Mouse (Mus musculus) kidney, adult 9 months (tissue): ENCODE data around the gene Bms1.

ENCODE experiments used
- DNase-seq: peaks from one replicate; pipeline ENCODE4 v3.0.0; 2022

Gene Bms1

GRCm38 (mm10) chr6:118419050-118419920 is at the start of gene Bms1:
Gene Bms1 (minus strand): TSS chr6:118419474.
- peak; percentile 96 for DNase-seq

DNA sequence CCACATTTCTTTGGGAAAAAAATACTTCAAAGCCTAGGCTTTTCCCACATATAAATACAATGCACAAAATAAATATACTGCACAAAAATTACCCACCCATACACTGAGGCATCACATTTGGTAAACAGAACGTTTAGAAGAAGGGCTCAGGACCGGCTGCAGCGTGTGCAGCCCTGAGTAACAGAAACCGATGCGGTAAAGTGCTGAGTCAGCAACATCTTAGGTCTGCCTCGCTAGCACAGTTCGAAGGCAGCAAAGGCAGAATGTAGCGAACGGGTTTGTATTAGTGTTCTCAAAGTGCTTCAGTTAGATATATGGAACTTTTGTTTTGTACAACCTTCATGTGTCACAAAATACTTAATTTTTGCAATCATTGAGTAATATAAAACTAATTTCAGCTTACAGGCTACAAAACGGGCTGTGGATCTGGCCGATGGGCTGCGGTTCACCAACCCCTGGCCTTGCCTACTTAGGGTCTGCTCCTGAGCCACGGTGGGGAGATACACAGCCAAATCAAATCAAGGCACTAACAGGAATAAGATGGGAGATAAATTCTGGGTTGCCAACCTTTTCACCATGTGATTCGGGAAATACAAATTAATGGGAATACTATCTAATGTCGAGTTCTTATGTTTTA is 42.9 kb upstream of the Bms1 start:
- DNase-seq, result no peak

GRCm38 (mm10) chr6:118457726-118458125 is 38.5 kb upstream of the Bms1 start:
- DNase-seq, result no peak

- DNase-seq, result peak; percentile 87
Measured at GRCm38 (mm10) chr6:118455042-118455631, 35.9 kb upstream of the Bms1 start, which contains the start of gene Zfp248. Gene Zfp248 (minus strand): TSS chr6:118455528.

GRCm38 (mm10) chr6:118454452-118454851 is 35.2 kb upstream of the Bms1 start:
- no peak for DNase-seq

GRCm38 (mm10) chr6:118431502-118431901 is 12.2 kb upstream of the Bms1 start:
- no peak for DNase-seq

DNA sequence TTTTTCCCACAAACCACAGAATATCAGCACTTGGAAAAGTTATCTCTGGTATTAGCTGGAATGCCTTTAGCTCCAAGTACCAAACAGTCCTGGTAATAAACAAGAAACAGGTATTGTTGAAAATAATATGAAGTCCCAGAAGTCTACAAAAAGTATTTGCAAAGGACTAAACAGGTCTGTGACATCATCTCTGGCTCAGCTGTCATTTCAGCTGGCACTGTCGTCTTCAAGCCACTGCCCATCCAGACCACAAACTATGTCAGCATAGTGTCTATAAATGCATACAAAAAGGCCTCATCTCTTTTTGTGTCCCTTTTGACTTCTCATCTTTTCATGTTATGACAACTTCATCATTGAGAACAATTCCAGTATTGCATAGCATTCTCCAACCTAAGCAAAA is 7.4 kb upstream of the Bms1 start:
- no peak for DNase-seq

- no peak for DNase-seq
Measured at GRCm38 (mm10) chr6:118410428-118410827, 8.8 kb downstream of the Bms1 start.

GRCm38 (mm10) chr6:118408510-118408909 is 10.8 kb downstream of the Bms1 start:
- no peak for DNase-seq

- no peak for DNase-seq
Measured at GRCm38 (mm10) chr6:118406421-118406820, 12.9 kb downstream of the Bms1 start.

DNA sequence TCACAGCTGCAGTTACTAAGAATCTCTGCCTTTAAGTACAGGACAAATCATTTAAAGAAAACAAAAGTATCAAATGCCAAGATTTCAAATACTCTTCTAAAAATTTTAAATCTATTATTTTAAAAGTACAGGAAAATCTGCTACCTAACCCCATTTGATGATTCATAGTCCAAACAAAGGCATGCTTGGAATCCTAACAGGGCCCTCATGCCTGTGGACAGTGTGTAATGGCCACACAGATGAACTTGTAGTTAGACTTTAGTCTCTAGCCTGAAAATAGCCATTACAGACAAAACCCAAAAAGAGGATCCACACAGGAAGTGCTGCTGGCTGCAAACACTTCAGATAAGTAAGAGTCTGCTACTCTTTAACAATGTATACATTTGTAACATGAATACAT is 28.5 kb downstream of the Bms1 start:
- DNase-seq, result no peak

- DNase-seq, result no peak
Measured at GRCm38 (mm10) chr6:118385962-118386361, 33.3 kb downstream of the Bms1 start.

- no peak for DNase-seq
Measured at GRCm38 (mm10) chr6:118381234-118381633, 38.0 kb downstream of the Bms1 start.

DNA sequence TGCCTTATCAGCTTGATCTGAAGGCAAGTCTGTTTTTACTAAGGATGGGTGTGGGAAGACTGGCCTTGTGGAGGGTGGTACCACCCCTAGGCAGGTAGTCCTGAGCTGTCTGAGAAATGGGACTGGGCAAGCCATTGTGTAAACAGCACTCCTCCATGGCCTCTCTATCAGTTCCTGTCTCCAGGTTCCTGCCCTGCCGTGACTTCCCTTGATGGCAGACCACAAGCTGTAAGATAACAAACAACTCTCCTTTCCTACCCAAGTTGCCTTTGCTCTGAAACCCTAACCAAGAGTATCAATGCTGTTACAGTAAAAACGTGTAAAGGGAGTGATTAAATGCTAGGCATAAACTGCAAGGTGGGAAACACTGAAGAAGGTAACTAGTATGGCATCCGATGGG is 38.6 kb downstream of the Bms1 start:
- no peak for DNase-seq

DNA sequence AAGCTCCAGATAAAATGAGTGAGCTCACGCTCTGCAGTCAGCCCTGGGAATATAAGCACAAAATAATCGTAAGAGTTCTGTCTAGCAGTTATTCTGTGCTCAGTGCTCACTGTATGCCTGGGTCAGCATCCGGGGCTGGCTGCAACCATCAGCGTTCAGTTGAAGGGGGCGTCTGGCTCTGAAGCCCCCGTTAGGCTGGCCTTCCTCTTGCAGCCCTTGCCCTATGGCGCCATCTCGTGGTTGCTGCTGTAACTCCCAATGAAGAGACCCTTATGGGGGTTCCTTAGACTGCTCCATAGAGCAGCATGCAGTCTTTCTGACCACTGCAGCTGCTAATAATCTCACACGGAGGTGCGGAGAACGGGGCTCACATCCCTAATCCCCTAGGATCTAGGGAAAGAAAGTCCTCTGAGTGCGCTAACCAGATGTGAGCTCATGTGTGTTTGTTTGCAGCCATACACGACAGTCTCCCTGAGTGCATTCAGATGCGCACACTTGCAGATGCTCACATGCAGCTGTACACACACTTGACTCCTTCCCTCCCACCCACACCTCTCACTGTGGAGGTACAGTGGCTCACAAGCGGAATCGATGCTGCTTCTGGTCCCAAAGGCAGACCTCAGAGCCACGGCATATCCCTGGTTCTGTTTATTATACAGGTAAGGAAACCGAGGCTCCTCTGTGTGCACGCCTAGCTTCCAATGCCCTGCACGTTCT is 39.7 kb downstream of the Bms1 start:
- peak; percentile 36 for DNase-seq

DNA sequence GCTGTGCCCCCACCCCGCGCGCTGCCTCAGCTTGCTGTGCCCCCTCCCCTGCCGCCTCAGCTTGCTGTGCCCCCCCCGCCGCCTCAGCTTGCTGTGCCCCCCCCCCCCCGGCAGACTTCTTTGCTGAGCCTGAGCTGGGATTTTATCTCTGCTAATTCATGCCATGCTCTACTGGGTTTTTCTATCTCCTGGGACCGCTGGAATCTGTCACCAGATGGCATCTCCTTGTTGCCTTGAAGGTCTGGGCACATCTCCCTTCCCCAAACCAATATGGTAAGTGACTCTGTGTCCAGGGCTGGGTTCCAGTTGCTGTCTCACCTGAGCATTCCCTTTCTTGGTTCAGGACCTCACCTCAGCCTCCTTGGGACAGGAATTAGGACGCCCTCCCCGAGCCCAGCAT is 41.7 kb downstream of the Bms1 start:
- DNase-seq, result no peak

DNA sequence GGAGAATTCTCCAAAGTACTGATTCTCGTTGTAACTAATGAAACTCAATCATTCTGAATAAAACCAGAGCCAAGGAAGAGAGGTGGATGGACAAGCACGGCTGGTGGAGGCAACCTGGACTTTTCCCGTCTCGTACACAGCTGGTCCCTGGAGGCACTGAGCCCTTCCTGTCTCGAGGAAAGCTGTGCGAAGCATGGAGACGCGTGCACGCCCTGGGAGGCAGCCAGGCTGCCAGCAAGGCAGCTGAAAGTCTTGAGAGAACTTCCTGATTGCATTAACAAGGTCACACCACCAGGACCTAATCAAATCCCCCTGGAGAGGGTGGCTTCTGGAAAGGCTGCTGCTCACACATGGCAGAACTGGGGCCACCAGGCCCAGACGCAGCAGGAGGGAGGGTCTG is 43.3 kb downstream of the Bms1 start:
- DNase-seq, result no peak

- DNase-seq, result no peak
Measured at GRCm38 (mm10) chr6:118375457-118375856, 43.8 kb downstream of the Bms1 start.

DNA sequence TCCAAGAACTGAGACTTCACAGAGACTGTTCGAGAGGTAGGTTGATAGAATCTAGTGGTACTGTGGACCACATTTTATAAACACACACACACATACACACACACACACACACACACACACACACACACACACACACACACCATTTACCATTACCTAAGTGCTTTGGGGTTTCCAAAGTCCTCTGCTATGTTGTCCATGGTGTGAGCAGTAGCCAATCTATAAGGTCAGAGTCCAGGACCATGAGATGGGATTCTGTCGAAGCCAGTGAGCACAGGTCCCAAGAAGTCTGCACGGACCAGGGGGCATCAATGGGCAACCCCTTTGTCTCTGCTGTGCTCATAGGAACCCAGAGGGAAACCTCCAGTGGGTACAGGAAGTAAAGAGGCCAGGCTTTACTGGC is 44.2 kb downstream of the Bms1 start:
- no peak for DNase-seq

- peak; percentile 39 for DNase-seq
Measured at GRCm38 (mm10) chr6:118373294-118373693, 46.0 kb downstream of the Bms1 start.

DNA sequence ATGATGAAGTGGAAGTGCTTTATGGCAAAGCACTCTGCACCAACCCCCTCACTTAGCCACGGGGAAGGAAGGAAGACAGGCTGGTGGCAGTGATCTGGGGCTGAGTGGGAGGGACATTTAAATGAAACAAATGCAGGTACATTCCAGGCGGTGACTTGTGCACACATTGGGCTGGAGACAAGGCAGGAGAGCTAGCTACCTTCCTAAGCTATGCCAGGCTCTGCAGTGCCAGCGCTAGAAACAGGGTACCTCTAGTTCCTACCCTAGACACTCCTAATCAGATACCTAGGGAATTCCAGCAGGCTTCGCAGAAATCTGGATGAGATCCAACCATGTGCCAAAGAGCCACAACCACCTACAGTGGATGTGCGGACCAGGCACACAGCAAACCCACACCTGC is 46.5 kb downstream of the Bms1 start:
- DNase-seq, result no peak

DNA sequence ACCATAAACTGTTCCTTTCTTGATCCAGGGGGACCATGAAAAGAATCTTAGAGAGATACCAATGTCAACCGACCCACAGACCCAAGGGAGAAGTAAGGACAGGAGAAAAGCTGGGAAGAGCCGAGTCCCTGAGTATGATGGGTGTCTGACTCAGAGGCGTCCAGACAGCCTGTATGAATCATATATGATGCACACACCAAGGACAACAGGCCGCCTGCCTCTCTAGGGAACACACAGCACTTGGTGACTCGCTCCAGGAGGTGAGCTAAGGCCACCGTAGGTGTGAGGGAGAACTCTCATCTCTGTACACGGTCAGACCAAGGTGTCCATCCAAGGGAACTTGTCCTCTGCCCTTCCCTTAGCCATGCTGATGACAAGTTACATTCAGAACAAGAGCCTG is 51.8 kb downstream of the Bms1 start:
- no peak for DNase-seq

GRCm38 (mm10) chr6:118366196-118366595 is 53.1 kb downstream of the Bms1 start:
- DNase-seq, result no peak
